Mouse (Mus musculus): ENCODE results near the gene Gapdhs. TPM values are rescaled to one million over a fixed set of nuclear protein-coding genes. Genes with fewer than 3 reads are reported as not detected.
"Not testable (repeated sequence)": the region's sequence is repeated elsewhere in the genome, so short reads cannot be mapped to it uniquely, and the experiment has no call there.

The Gapdhs gene
- polyA plus RNA-seq, 1 experiment from 2014 or later, result 0.38 TPM

- H3K4me2 ChIP-seq (ENCODE audit: low read depth, low read length), result no peak overlapping the region
- H3K9ac ChIP-seq (ENCODE audit: low read depth, low read length), result no peak overlapping the region
- DNase-seq (ENCODE audit: low spot score) (no peak), ATAC-seq (ENCODE audit: low read depth) (no peak)
- H3K36me3 ChIP-seq (ENCODE audit: control insufficient read depth, insufficient read depth, low read length), result peaks cover 19% of the 10 kb centered on the region
- H3K4me3 ChIP-seq (ENCODE audit: low read depth, low read length), result no peak overlapping the region
- WGBS, result 80% methylated on average over 2 of the region's 3 CpGs
- H3K9me3 ChIP-seq (ENCODE audit: control insufficient read depth, low read length), result peaks cover 13% of the 10 kb centered on the region
- H3K27ac ChIP-seq (replicated peaks; ENCODE audit: low read depth, low read length), result no peak overlapping the region
- H3K4me1 ChIP-seq (ENCODE audit: control insufficient read depth, insufficient read depth, low read length), result no peaks in the 10 kb centered on the region
- H3K27me3 ChIP-seq (replicated peaks; ENCODE audit: control insufficient read depth, insufficient read depth, low read length), result no peaks in the 10 kb centered on the region
Observed at GRCm38 (mm10) chr7:30757001-30757400, 13.5 kb upstream of the Gapdhs start.

GRCm38 (mm10) chr7:30751086-30751669 lies 7.7 kb upstream of the Gapdhs start, which contains the start of gene Sbsn:
Gene Sbsn (plus strand): TSS chr7:30751471.
- no peak for ATAC-seq (ENCODE audit: low read depth)
- Histone ChIP-seq H3K9me3 (ENCODE audit: control insufficient read depth, low read length) (peaks cover 13% of the 10 kb centered on the region), H3K36me3 (ENCODE audit: control insufficient read depth, insufficient read depth, low read length) (peaks cover 22% of the 10 kb centered on the region), H3K27ac (replicated peaks; ENCODE audit: low read depth, low read length) (no peak within 1 kb of the TSS), H3K9ac (ENCODE audit: low read depth, low read length) (no peak within 1 kb of the TSS), H3K27me3 (replicated peaks; ENCODE audit: control insufficient read depth, insufficient read depth, low read length) (no peaks in the 10 kb centered on the region), H3K4me2 (ENCODE audit: low read depth, low read length) (no peak within 1 kb of the TSS), H3K4me3 (ENCODE audit: low read depth, low read length) (no peak within 1 kb of the TSS), H3K4me1 (ENCODE audit: control insufficient read depth, insufficient read depth, low read length) (no peaks in the 10 kb centered on the region)
- no peak for DNase-seq (ENCODE audit: low spot score)
- WGBS, result 78% methylated on average over 4 of the region's 5 CpGs

- H3K36me3 ChIP-seq (ENCODE audit: control insufficient read depth, insufficient read depth, low read length), result peaks cover 15% of the 10 kb centered on the region
- no peaks in the 10 kb centered on the region for H3K27me3 ChIP-seq (replicated peaks; ENCODE audit: control insufficient read depth, insufficient read depth, low read length)
- H3K9ac ChIP-seq (ENCODE audit: low read depth, low read length), result no peak overlapping the region
- DNase-seq (ENCODE audit: low spot score) (peak; percentile 30), ATAC-seq (ENCODE audit: low read depth) (peak; percentile 47; the same call in 1 of the 2 replicates)
- H3K4me2 ChIP-seq (ENCODE audit: low read depth, low read length), result no peak overlapping the region
- H3K4me3 ChIP-seq (ENCODE audit: low read depth, low read length), result no peak overlapping the region
- no peak overlapping the region for H3K27ac ChIP-seq (replicated peaks; ENCODE audit: low read depth, low read length)
- WGBS, result 81% methylated on average over 12 of the region's 13 CpGs
- H3K9me3 ChIP-seq (ENCODE audit: control insufficient read depth, low read length), result peaks cover 8% of the 10 kb centered on the region
- no peaks in the 10 kb centered on the region for H3K4me1 ChIP-seq (ENCODE audit: control insufficient read depth, insufficient read depth, low read length)
Observed at GRCm38 (mm10) chr7:30749824-30750606, 6.5 kb upstream of the Gapdhs start.

- H3K4me3 ChIP-seq (ENCODE audit: low read depth, low read length), result no peak overlapping the region
- H3K9ac ChIP-seq (ENCODE audit: low read depth, low read length), result no peak overlapping the region
- ATAC-seq (ENCODE audit: low read depth) (no peak), DNase-seq (ENCODE audit: low spot score) (no peak)
- 82% methylated on average over 7 of the region's 7 CpGs for WGBS
- H3K27ac ChIP-seq (replicated peaks; ENCODE audit: low read depth, low read length), result no peak overlapping the region
- H3K4me2 ChIP-seq (ENCODE audit: low read depth, low read length), result no peak overlapping the region
- no peaks in the 10 kb centered on the region for H3K27me3 ChIP-seq (replicated peaks; ENCODE audit: control insufficient read depth, insufficient read depth, low read length)
- no peaks in the 10 kb centered on the region for H3K4me1 ChIP-seq (ENCODE audit: control insufficient read depth, insufficient read depth, low read length)
- no peaks in the 10 kb centered on the region for H3K9me3 ChIP-seq (ENCODE audit: control insufficient read depth, low read length)
- H3K36me3 ChIP-seq (ENCODE audit: control insufficient read depth, insufficient read depth, low read length), result 0 out of 2 replicates have a peak, but pooled peaks cover 5% of the 10 kb centered on the region
Observed at GRCm38 (mm10) chr7:30747525-30748204, 4.2 kb upstream of the Gapdhs start.

- ATAC-seq (ENCODE audit: low read depth), result no peak; the same call in none of the 2 replicates
- 52% methylated on average over 4 of the region's 4 CpGs for WGBS
Observed at GRCm38 (mm10) chr7:30744022-30744598, 629 bp upstream of the Gapdhs start.

GRCm38 (mm10) chr7:30742570-30742969 lies 911 bp downstream of the Gapdhs start:
- not testable (repeated sequence) for H3K4me2 ChIP-seq (ENCODE audit: low read depth, low read length); H3K4me1 ChIP-seq (ENCODE audit: control insufficient read depth, insufficient read depth, low read length); H3K4me3 ChIP-seq (ENCODE audit: low read depth, low read length); H3K27me3 ChIP-seq (replicated peaks; ENCODE audit: control insufficient read depth, insufficient read depth, low read length); H3K9ac ChIP-seq (ENCODE audit: low read depth, low read length); H3K9me3 ChIP-seq (ENCODE audit: control insufficient read depth, low read length); ATAC-seq (ENCODE audit: low read depth); DNase-seq (ENCODE audit: low spot score); H3K36me3 ChIP-seq (ENCODE audit: control insufficient read depth, insufficient read depth, low read length); H3K27ac ChIP-seq (replicated peaks; ENCODE audit: low read depth, low read length)
- 85% methylated on average over 2 of the region's 2 CpGs for WGBS

More at GRCm38 (mm10) chr7:30744022-30744598, 629 bp upstream of the Gapdhs start:
- DNase-seq (ENCODE audit: low spot score), result no peak
- H3K9me3 ChIP-seq (ENCODE audit: control insufficient read depth, low read length), result no peaks in the 10 kb centered on the region
- H3K27me3 ChIP-seq (replicated peaks; ENCODE audit: control insufficient read depth, insufficient read depth, low read length), result no peaks in the 10 kb centered on the region
- no peak overlapping the region for H3K4me3 ChIP-seq (ENCODE audit: low read depth, low read length)
- H3K27ac ChIP-seq (replicated peaks; ENCODE audit: low read depth, low read length), result no peak overlapping the region
- no peak overlapping the region for H3K4me2 ChIP-seq (ENCODE audit: low read depth, low read length)
- 0 out of 2 replicates have a peak, but pooled peaks cover 5% of the 10 kb centered on the region for H3K36me3 ChIP-seq (ENCODE audit: control insufficient read depth, insufficient read depth, low read length)
- no peaks in the 10 kb centered on the region for H3K4me1 ChIP-seq (ENCODE audit: control insufficient read depth, insufficient read depth, low read length)
- H3K9ac ChIP-seq (ENCODE audit: low read depth, low read length), result no peak overlapping the region

GRCm38 (mm10) chr7:30736211-30736610 lies 7.3 kb downstream of the Gapdhs start:
- no peak overlapping the region for H3K4me2 ChIP-seq (ENCODE audit: low read depth, low read length)
- no peaks in the 10 kb centered on the region for H3K4me1 ChIP-seq (ENCODE audit: control insufficient read depth, insufficient read depth, low read length)
- H3K9me3 ChIP-seq (ENCODE audit: control insufficient read depth, low read length), result no peaks in the 10 kb centered on the region
- 86% methylated on average over 3 of the region's 3 CpGs for WGBS
- ATAC-seq (ENCODE audit: low read depth) (no peak), DNase-seq (ENCODE audit: low spot score) (no peak)
- H3K27me3 ChIP-seq (replicated peaks; ENCODE audit: control insufficient read depth, insufficient read depth, low read length), result no peaks in the 10 kb centered on the region
- no peak overlapping the region for H3K27ac ChIP-seq (replicated peaks; ENCODE audit: low read depth, low read length)
- H3K36me3 ChIP-seq (ENCODE audit: control insufficient read depth, insufficient read depth, low read length), result peaks cover 22% of the 10 kb centered on the region
- no peak overlapping the region for H3K4me3 ChIP-seq (ENCODE audit: low read depth, low read length)
- H3K9ac ChIP-seq (ENCODE audit: low read depth, low read length), result no peak overlapping the region

GRCm38 (mm10) chr7:30730064-30730722 lies 13.3 kb downstream of the Gapdhs start:
- H3K9ac ChIP-seq (ENCODE audit: low read depth, low read length), result peak overlapping the region; percentile 84
- DNase-seq (ENCODE audit: low spot score); H3K27me3 ChIP-seq (replicated peaks; ENCODE audit: control insufficient read depth, insufficient read depth, low read length); H3K9me3 ChIP-seq (ENCODE audit: control insufficient read depth, low read length); ATAC-seq (ENCODE audit: low read depth): not testable (repeated sequence)
- peaks cover 18% of the 10 kb centered on the region for H3K4me1 ChIP-seq (ENCODE audit: control insufficient read depth, insufficient read depth, low read length)
- H3K27ac ChIP-seq (replicated peaks; ENCODE audit: low read depth, low read length), result peak overlapping the region; percentile 85
- peak overlapping the region; percentile 81 for H3K4me3 ChIP-seq (ENCODE audit: low read depth, low read length)
- WGBS, result 21% methylated on average over 15 of the region's 22 CpGs
- peak overlapping the region; percentile 70 for H3K4me2 ChIP-seq (ENCODE audit: low read depth, low read length)
- H3K36me3 ChIP-seq (ENCODE audit: control insufficient read depth, insufficient read depth, low read length), result peaks cover 18% of the 10 kb centered on the region
